16 mouse cellular contexts compared by ENCODE assay signal in the genomic region with DNA sequence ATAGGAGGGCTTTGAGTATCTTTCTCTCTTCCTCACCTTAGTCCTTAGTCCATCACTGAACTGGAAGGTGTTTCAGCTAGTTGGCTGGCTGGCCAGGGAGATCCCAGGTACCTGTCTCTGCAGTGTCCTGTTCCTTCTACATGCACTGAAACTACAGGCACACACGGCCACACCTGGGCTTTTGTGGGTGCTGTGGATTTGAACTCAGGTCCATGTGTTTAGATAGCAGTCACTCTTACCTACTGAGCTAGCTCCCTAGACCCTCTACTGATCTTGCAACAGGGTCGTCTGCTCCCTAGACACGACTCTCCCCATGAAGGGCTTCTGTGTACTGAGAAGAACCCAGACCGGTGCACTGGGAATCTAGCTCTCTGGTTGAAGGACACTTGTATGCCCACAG. TPM values are rescaled to one million over a fixed set of nuclear protein-coding genes. Genes with fewer than 3 reads are reported as not detected.
A peak's percentile ranks its signal among the peaks of the same experiment; 100 is the strongest.
DNase-seq lines count a peak whose midpoint lies in the region; ATAC-seq and TF ChIP-seq lines count a peak whose summit lies in the region.
"Had no signal": no experiment of that assay in that cellular context is flagged by ENCODE, and none has a peak within 500 bp of the region (broad histone marks: within the 10 kb centered on the region; RNA-seq: fewer than 3 reads in every experiment).

No protein-coding gene starts in this region.

- 0 out of 2 replicates have a peak, but pooled peaks cover 3% of the 10 kb centered on the region for H3K9me3 ChIP-seq in heart, embryonic 14.5 days (ENCODE audit: control insufficient read depth, low read length)
- no peaks in the 10 kb centered on the region for H3K9me3 ChIP-seq in lung, postnatal 0 days (ENCODE audit: low read length)
- H3K9me3 ChIP-seq in intestine, embryonic 16.5 days (ENCODE audit: control insufficient read depth, low read length) = no peaks in the 10 kb centered on the region
- no peaks in the 10 kb centered on the region for H3K9me3 ChIP-seq in stomach, postnatal 0 days (ENCODE audit: control insufficient read depth, low read length)
- no peaks in the 10 kb centered on the region for H3K9me3 ChIP-seq in neural tube, embryonic 15.5 days (replicated peaks)
- H3K9me3 ChIP-seq: embryonic facial prominence, embryonic 12.5 days; hindbrain, embryonic 13.5 days; limb, embryonic 15.5 days had no signal

- H3K27me3 ChIP-seq in heart, embryonic 14.5 days (ENCODE audit: control insufficient read depth, insufficient read depth, low read length) = no peaks in the 10 kb centered on the region
- no peaks in the 10 kb centered on the region for H3K27me3 ChIP-seq in lung, postnatal 0 days (replicated peaks; ENCODE audit: insufficient read depth, low read length)
- H3K27me3 ChIP-seq in intestine, embryonic 16.5 days (replicated peaks; ENCODE audit: control insufficient read depth, insufficient read depth, low read length) = no peaks in the 10 kb centered on the region
- no peaks in the 10 kb centered on the region for H3K27me3 ChIP-seq in stomach, postnatal 0 days (ENCODE audit: control insufficient read depth, insufficient read depth, low read length)
- H3K27me3 ChIP-seq in neural tube, embryonic 15.5 days (replicated peaks) = no peaks in the 10 kb centered on the region
- H3K27me3 ChIP-seq: embryonic facial prominence, embryonic 12.5 days; hindbrain, embryonic 13.5 days; limb, embryonic 15.5 days had no signal

- H3K9ac ChIP-seq in heart, embryonic 14.5 days (ENCODE audit: low read length) = peak overlapping the region; percentile 39
- H3K9ac ChIP-seq in lung, postnatal 0 days (replicated peaks; ENCODE audit: low read depth) = no peak overlapping the region
- H3K9ac ChIP-seq in intestine, embryonic 16.5 days (ENCODE audit: low read depth, low read length) = no peak overlapping the region
- no peak overlapping the region for H3K9ac ChIP-seq in stomach, postnatal 0 days (ENCODE audit: low read length)
- no peak overlapping the region for H3K9ac ChIP-seq in neural tube, embryonic 15.5 days (replicated peaks)
- H3K9ac ChIP-seq: embryonic facial prominence, embryonic 12.5 days; forebrain, postnatal 0 days; hindbrain, embryonic 13.5 days; limb, embryonic 15.5 days had no signal

- peaks cover 35% of the 10 kb centered on the region for H3K36me3 ChIP-seq in heart, embryonic 14.5 days (ENCODE audit: control insufficient read depth, insufficient read depth, low read length)
- H3K36me3 ChIP-seq in lung, postnatal 0 days (ENCODE audit: insufficient read depth, low read length) = no peaks in the 10 kb centered on the region
- no peaks in the 10 kb centered on the region for H3K36me3 ChIP-seq in intestine, embryonic 16.5 days (ENCODE audit: control insufficient read depth, insufficient read depth, low read length)
- H3K36me3 ChIP-seq in stomach, postnatal 0 days (ENCODE audit: control insufficient read depth, insufficient read depth, low read length) = 0 out of 2 replicates have a peak, but pooled peaks cover 3% of the 10 kb centered on the region
- H3K36me3 ChIP-seq in neural tube, embryonic 15.5 days = peaks cover 5% of the 10 kb centered on the region; the same call in 1 of the 2 replicates
- H3K36me3 ChIP-seq: limb, embryonic 15.5 days had no signal

- intact Hi-C loops in heart, postnatal 36 days (cut with DNase I) = no loop called here

- H3K4me2 ChIP-seq in heart, embryonic 14.5 days (ENCODE audit: low read length) = peak overlapping the region; percentile 28; the same call in 1 of the 2 replicates
- H3K4me2 ChIP-seq in lung, postnatal 0 days (replicated peaks; ENCODE audit: low read depth, low read length) = no peak overlapping the region
- H3K4me2 ChIP-seq in intestine, embryonic 16.5 days (ENCODE audit: low read depth, low read length) = no peak overlapping the region
- H3K4me2 ChIP-seq in stomach, postnatal 0 days (replicated peaks; ENCODE audit: low read depth) = no peak overlapping the region
- H3K4me2 ChIP-seq in neural tube, embryonic 15.5 days = no peak overlapping the region
- H3K4me2 ChIP-seq: embryonic facial prominence, embryonic 12.5 days; hindbrain, embryonic 13.5 days; limb, embryonic 15.5 days had no signal

- ATAC-seq in heart, embryonic 14.5 days (ENCODE audit: insufficient number of reproducible peaks, insufficient read depth, low FRiP score, low read depth) = no peak
- ATAC-seq in lung, postnatal 0 days = no peak
- no peak for ATAC-seq in intestine, embryonic 16.5 days
- no peak for ATAC-seq in stomach, postnatal 0 days (ENCODE audit: low FRiP score, low TSS enrichment)
- no peak for ATAC-seq in neural tube, embryonic 15.5 days (ENCODE audit: low FRiP score)
- ATAC-seq: forebrain, postnatal 0 days had no signal

- no peak for DNase-seq in heart, postnatal 36 days
- no peak for DNase-seq in lung, postnatal 0 days (ENCODE audit: low spot score)
- no peak for DNase-seq in lung, postnatal 36 days
- DNase-seq in stomach, postnatal 0 days (ENCODE audit: low spot score) = no peak
- DNase-seq: adrenal gland, postnatal 25 days; cerebellum, adult 2 months; forebrain, postnatal 0 days; gastrocnemius, postnatal 10 days; spleen, adult 18-20 months; thymus, postnatal 4 days had no signal

- 53% methylated on average over 4 of the region's 4 CpGs for WGBS in heart, embryonic 14.5 days
- 49% methylated on average over 4 of the region's 4 CpGs for WGBS in lung, postnatal 0 days
- WGBS in intestine, embryonic 16.5 days = 68% methylated on average over 4 of the region's 4 CpGs
- WGBS in stomach, postnatal 0 days = 70% methylated on average over 4 of the region's 4 CpGs
- 82% methylated on average over 4 of the region's 4 CpGs for WGBS in neural tube, embryonic 15.5 days

- no peak for TF ChIP-seq EP300 in lung, postnatal 0 days (IDR thresholded peaks at IDR 0.05)
- TF ChIP-seq EP300 in stomach, postnatal 0 days (optimal IDR thresholded peaks at IDR 0.05) = no peak

- peaks cover 26 to 46% of the 10 kb centered on the region in 2 experiments for H3K4me1 ChIP-seq in heart, embryonic 14.5 days (ENCODE audit: control insufficient read depth in 2 of 2, insufficient read depth in 2 of 2, low read length in 2 of 2)
- H3K4me1 ChIP-seq in lung, postnatal 0 days (ENCODE audit: insufficient read depth, low read depth, low read length) = peaks cover 5% of the 10 kb centered on the region; the same call in 1 of the 2 replicates
- H3K4me1 ChIP-seq in intestine, embryonic 16.5 days (ENCODE audit: control insufficient read depth, insufficient read depth, low read length) = peaks cover 12% of the 10 kb centered on the region
- H3K4me1 ChIP-seq in stomach, postnatal 0 days (replicated peaks; ENCODE audit: control insufficient read depth, insufficient read depth) = no peaks in the 10 kb centered on the region
- H3K4me1 ChIP-seq in neural tube, embryonic 15.5 days = peaks cover 3% of the 10 kb centered on the region; the same call in 1 of the 2 replicates

- no peak for TF ChIP-seq CTCF in lung, postnatal 0 days (IDR thresholded peaks at IDR 0.05)
- no peak for TF ChIP-seq CTCF in stomach, postnatal 0 days (IDR thresholded peaks at IDR 0.05; ENCODE audit: low read depth)

- peak overlapping the region; percentile 74 to 86 for H3K27ac ChIP-seq in heart, embryonic 14.5 days (replicated peaks in 1 of 2; ENCODE audit: control insufficient read depth in 1 of 2, insufficient read depth in 1 of 2, low read depth in 2 of 2, low read length in 2 of 2)
- H3K27ac ChIP-seq in lung, postnatal 0 days (ENCODE audit: low read length) = peak overlapping the region; percentile 84
- H3K27ac ChIP-seq in intestine, embryonic 16.5 days (ENCODE audit: low read length) = peak overlapping the region; percentile 84
- H3K27ac ChIP-seq in stomach, postnatal 0 days (replicated peaks) = peak overlapping the region; percentile 87
- H3K27ac ChIP-seq in neural tube, embryonic 15.5 days (replicated peaks) = no peak overlapping the region
- H3K27ac ChIP-seq: embryonic facial prominence, embryonic 12.5 days; hindbrain, embryonic 13.5 days; limb, embryonic 15.5 days had no signal

- no peak overlapping the region for H3K4me3 ChIP-seq in heart, embryonic 14.5 days (ENCODE audit: control insufficient read depth in 1 of 2, insufficient read depth in 1 of 2, low read depth in 1 of 2, low read length in 2 of 2)
- no peak overlapping the region for H3K4me3 ChIP-seq in lung, postnatal 0 days (ENCODE audit: low read depth, low read length)
- no peak overlapping the region for H3K4me3 ChIP-seq in intestine, embryonic 16.5 days (ENCODE audit: low read length)
- H3K4me3 ChIP-seq in stomach, postnatal 0 days (ENCODE audit: low read depth, low read length) = no peak overlapping the region
- no peak overlapping the region for H3K4me3 ChIP-seq in neural tube, embryonic 15.5 days (replicated peaks)
- H3K4me3 ChIP-seq: embryonic facial prominence, embryonic 12.5 days; hindbrain, embryonic 13.5 days; limb, embryonic 15.5 days had no signal

RNA-seq across cellular contexts. Expression of a gene that starts 25.0 kb away (rescaled TPM):
- 49.7 and 58.5 TPM in 2 replicates for polyA plus RNA-seq in heart, embryonic 14.5 days (2014; fragmentation: Nextera tagmentation; extraction: Ambion mirVana)
- total RNA-seq in heart, postnatal 36 days (2021) = 10 to 100 TPM; 58.7 to 67.8 TPM
- polyA plus RNA-seq in lung, postnatal 0 days (2015; fragmentation: Nextera tagmentation; extraction: Ambion mirVana) = 25.8 and 26.0 TPM in 2 replicates
- polyA plus RNA-seq in intestine, embryonic 16.5 days (2015; fragmentation: Nextera tagmentation; extraction: Ambion mirVana) = 7.9 and 8.3 TPM in 2 replicates
- polyA plus RNA-seq in stomach, postnatal 0 days (2015; fragmentation: Nextera tagmentation; extraction: Ambion mirVana) = 19.0 and 21.7 TPM in 2 replicates
- polyA plus RNA-seq in neural tube, embryonic 15.5 days (2015; fragmentation: Nextera tagmentation; extraction: Ambion mirVana) = 20.9 and 21.4 TPM in 2 replicates

RNA-seq across cellular contexts. Expression of a gene that starts 45.0 kb away (rescaled TPM):
- polyA plus RNA-seq in heart, embryonic 14.5 days (2014; fragmentation: Nextera tagmentation; extraction: Ambion mirVana) = 24.9 and 26.1 TPM in 2 replicates
- 10 to 100 TPM; 13.6 to 18.9 TPM for total RNA-seq in heart, postnatal 36 days (2021)
- 33.8 and 39.2 TPM in 2 replicates for polyA plus RNA-seq in lung, postnatal 0 days (2015; fragmentation: Nextera tagmentation; extraction: Ambion mirVana)
- polyA plus RNA-seq in intestine, embryonic 16.5 days (2015; fragmentation: Nextera tagmentation; extraction: Ambion mirVana) = 43.4 and 45.8 TPM in 2 replicates
- 21.5 and 24.6 TPM in 2 replicates for polyA plus RNA-seq in stomach, postnatal 0 days (2015; fragmentation: Nextera tagmentation; extraction: Ambion mirVana)
- 30.1 and 33.0 TPM in 2 replicates for polyA plus RNA-seq in neural tube, embryonic 15.5 days (2015; fragmentation: Nextera tagmentation; extraction: Ambion mirVana)

RNA-seq across cellular contexts. Expression of a gene that starts 45.4 kb away (rescaled TPM):
- polyA plus RNA-seq in heart, embryonic 14.5 days (2014; fragmentation: Nextera tagmentation; extraction: Ambion mirVana) = 5.2 and 5.3 TPM in 2 replicates
- 1 to 10 TPM; 8.1 to 8.7 TPM for total RNA-seq in heart, postnatal 36 days (2021)
- 5.9 and 6.0 TPM in 2 replicates for polyA plus RNA-seq in lung, postnatal 0 days (2015; fragmentation: Nextera tagmentation; extraction: Ambion mirVana)
- polyA plus RNA-seq in intestine, embryonic 16.5 days (2015; fragmentation: Nextera tagmentation; extraction: Ambion mirVana) = 4.5 and 5.2 TPM in 2 replicates
- polyA plus RNA-seq in stomach, postnatal 0 days (2015; fragmentation: Nextera tagmentation; extraction: Ambion mirVana) = 2.5 TPM in 2 replicates
- polyA plus RNA-seq in neural tube, embryonic 15.5 days (2015; fragmentation: Nextera tagmentation; extraction: Ambion mirVana) = 12.4 and 12.6 TPM in 2 replicates

RNA-seq across cellular contexts. Expression of a gene that starts 57.6 kb away (rescaled TPM):
- 184 and 195 TPM in 2 replicates for polyA plus RNA-seq in heart, embryonic 14.5 days (2014; fragmentation: Nextera tagmentation; extraction: Ambion mirVana)
- total RNA-seq in heart, postnatal 36 days (2021) = 10 to 100 TPM; 24.2 to 25.9 TPM
- polyA plus RNA-seq in lung, postnatal 0 days (2015; fragmentation: Nextera tagmentation; extraction: Ambion mirVana) = 126 and 138 TPM in 2 replicates
- 100 and 113 TPM in 2 replicates for polyA plus RNA-seq in intestine, embryonic 16.5 days (2015; fragmentation: Nextera tagmentation; extraction: Ambion mirVana)
- polyA plus RNA-seq in stomach, postnatal 0 days (2015; fragmentation: Nextera tagmentation; extraction: Ambion mirVana) = 85.5 and 85.7 TPM in 2 replicates
- polyA plus RNA-seq in neural tube, embryonic 15.5 days (2015; fragmentation: Nextera tagmentation; extraction: Ambion mirVana) = 121 and 123 TPM in 2 replicates
